Mouse (Mus musculus) 416B (cell line): ENCODE results near the gene Fkbp3.
"Not testable (repeated sequence)": the region's sequence is repeated elsewhere in the genome, so short reads cannot be mapped to it uniquely, and the experiment has no call there.

Experiments used
- DNase-seq: peaks from one replicate; pipeline ENCODE4 v3.0.0; 2011; ENCODE audit warnings: low read depth

The Fkbp3 gene

DNA sequence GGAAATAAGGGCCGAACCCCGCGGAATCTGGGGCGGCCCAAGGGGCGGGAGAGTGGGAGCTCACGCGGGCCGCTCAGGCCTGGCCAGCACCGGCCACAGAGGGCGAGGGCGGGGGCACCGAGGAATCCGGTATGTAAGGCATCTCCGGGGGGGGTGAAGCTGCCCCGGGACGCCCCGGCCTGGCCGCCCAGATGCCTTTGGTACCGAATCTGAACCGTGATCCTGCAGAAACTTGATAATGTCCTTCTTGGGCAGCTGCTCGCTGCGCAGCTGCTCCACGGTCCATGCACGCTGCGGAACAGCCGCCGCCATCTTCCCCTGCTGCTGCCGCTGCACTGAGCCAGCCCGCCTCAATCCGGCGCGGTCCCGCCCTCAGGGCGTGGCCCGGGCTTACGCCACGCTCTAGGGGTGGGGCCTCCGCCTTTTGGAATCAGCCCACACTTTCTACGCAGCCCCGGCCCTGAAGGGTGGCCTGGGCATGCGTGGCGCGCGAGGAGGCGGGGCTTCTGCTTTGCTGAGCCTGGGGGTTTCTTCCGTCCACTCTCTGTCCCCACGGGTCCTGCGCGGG lies at the start of gene Fkbp3:
Gene Fkbp3, minus strand, starts transcription at position 397 of the 568 bp plus-strand sequence.
- DNase-seq, result peak; percentile 94

GRCm38 (mm10) chr12:65119451-65119850 lies 45.6 kb upstream of the Fkbp3 start:
- DNase-seq, result no peak

DNA sequence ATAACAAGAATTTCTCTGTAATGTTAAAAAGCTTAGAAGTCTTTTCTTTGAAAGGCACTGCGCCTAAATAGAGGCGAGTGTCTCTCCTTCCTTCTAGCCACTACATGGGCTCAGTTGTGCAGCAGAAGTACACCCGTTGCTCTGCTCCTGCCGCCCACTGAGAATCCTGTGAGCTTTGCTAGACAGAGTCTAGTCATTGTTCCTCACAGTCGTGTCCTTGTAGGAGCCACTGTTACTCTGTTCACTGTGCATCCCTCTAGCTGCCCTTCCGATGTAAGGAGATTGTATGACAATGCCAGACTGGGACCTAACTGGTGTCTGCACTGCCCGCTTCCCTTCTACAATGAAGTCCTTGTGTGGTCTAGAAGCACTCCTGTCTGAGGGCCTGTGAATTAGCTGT lies 45.2 kb upstream of the Fkbp3 start:
- DNase-seq, result no peak

DNA sequence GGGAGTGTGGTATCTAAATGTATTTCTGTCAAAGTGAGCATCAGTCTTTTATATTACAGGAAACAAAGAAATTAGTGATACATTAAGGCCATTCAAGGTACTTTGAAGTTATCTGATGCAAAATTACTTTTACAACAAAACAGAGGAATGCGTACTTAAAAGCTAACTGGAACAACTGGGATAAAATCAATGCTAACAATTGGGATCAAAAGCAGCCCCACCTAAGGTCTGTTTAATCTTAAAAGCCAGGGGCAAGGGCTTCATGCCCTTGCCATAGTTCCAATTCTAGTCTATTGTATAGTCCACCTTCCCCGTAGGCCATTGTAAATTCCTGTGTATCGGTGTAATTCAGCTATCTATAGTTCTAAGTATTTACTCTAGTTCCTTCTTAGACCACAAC lies 41.2 kb upstream of the Fkbp3 start:
- not testable (repeated sequence) for DNase-seq

GRCm38 (mm10) chr12:65113925-65114324 lies 40.1 kb upstream of the Fkbp3 start:
- DNase-seq, result no peak

DNA sequence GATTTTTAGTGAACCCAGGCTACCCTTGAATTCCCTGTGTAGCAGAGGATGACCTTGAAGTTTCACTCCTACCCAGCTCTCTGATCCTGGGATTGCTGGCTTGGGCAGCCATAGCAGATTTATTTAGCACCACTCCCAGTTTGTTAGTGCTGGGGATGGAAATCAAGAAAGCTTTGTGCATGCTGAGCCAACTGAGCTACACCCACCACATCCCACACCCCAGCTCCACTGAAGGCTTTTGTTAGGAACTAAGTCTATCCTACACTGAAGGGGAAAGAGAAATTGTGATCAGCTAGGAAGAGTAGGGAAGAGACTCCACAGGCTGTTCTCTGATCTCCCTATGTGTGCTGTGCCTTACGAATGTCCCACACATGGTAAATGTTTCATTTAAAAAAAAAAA lies 39.0 kb upstream of the Fkbp3 start:
- no peak for DNase-seq

- peak; percentile 21 for DNase-seq
These were observed 37.7 kb upstream of the Fkbp3 start for GRCm38 (mm10) chr12:65111503-65111902.

- no peak for DNase-seq
These were observed 34.9 kb upstream of the Fkbp3 start for GRCm38 (mm10) chr12:65108746-65109145.

- no peak for DNase-seq
These were observed 3.1 kb upstream of the Fkbp3 start for GRCm38 (mm10) chr12:65076906-65077305.

- DNase-seq, result peak; percentile 43
These were observed 2.0 kb upstream of the Fkbp3 start for GRCm38 (mm10) chr12:65075733-65076310.

GRCm38 (mm10) chr12:65075085-65075732 lies 1.4 kb upstream of the Fkbp3 start, which contains the start of gene Fancm:
Gene Fancm, plus strand, starts transcription at chr12:65075603.
- peak; percentile 92 for DNase-seq

- DNase-seq, result peak; percentile 41
These were observed 844 bp upstream of the Fkbp3 start for GRCm38 (mm10) chr12:65074651-65075050.

DNA sequence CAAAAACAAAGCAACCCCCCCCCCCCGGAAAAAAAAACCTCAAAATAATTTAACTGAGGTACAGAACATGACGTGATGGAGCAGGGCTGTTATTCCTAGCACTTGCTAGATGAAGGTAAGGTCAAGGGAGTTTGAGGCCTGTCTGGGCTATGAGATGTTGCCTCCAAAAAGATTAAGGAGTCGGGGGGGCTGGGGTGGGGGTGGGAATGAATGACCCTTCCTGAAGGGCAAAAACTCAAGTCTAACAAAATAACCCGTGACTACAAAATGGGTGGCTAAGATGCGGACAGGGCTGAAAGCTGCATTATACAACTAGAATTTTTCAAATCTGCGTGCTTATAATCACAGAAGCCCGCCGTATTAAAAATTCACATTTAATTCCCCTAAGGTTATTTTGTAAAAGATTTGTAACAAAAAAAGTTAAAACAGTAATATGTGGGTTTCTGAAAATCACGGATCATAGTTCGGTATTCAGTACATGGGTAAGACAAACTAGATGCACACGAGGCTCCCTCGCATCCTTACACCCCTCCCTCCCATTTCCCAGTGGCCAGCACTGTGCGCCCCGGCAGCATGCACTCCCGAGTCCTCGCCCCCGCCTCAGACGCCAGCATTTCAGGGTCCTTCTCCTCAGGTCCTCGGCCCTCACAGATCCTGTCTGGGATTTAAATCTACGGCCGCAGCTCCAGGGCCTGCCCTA lies 746 bp downstream of the Fkbp3 start:
- DNase-seq, result no peak

- no peak for DNase-seq
These were observed 5.4 kb downstream of the Fkbp3 start for GRCm38 (mm10) chr12:65068409-65068808.

- peak; percentile 75 for DNase-seq
These were observed 7.6 kb downstream of the Fkbp3 start for GRCm38 (mm10) chr12:65066234-65066633.

GRCm38 (mm10) chr12:65065241-65065640 lies 8.6 kb downstream of the Fkbp3 start:
- DNase-seq, result peak; percentile 92

DNA sequence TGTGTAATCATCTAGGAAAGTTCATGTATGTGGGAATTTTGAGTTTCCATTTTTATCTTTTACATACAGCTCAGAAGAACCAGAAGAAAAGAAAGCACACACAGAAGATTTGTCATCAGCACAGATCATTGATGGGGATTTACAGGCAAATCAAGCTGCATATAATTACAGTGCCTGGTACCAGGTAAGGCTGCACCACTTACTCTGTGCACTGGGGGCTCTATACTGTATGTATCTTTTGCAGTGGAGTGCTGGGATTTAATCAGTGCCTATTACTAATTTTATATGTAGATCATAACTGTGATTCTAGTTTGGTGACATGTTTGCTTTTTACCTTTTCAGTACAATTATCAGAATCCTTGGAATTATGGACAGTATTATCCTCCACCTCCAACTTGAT lies 12.7 kb downstream of the Fkbp3 start:
- no peak for DNase-seq

DNA sequence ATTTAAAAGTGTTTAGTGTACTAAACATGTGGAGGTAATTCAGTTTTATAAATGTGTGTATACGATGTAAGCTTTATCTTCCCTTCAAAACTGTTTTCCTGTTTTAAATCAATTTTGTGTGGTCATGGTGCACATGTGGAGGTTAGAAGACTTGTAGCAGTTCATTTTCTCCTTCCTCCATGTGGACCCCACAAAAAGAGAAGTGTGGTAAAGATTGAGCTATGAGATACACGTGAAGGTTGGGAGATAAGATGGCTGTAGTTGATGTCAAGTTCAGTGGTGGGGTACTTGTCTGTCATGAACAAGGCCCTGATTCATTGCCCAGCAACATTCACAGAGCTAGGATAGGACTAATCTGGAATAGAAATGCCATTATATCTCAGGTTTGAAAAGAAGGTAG lies 15.6 kb downstream of the Fkbp3 start:
- peak; percentile 61 for DNase-seq

DNA sequence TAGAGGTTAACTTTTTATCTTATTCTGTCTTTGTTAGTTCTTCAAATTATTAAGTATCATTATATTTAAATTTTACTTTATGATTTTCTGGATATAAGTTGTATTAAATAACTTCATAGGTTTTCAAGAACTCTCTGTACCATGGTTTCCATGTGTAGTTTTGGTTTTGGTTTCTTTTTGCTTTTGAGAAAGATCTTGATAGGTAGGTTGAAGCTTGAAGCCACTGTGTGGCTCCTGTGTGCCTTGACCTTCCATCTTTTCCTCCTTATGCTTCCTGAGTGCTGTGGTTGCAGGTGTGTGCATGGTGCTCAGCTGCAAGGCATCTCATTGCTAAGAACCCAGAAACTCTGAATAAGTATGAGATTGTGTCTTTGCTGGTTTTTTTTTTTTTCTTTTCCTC lies 25.0 kb downstream of the Fkbp3 start:
- peak; percentile 29 for DNase-seq

GRCm38 (mm10) chr12:65037546-65037937 lies 36.3 kb downstream of the Fkbp3 start:
- peak; percentile 93 for DNase-seq

DNA sequence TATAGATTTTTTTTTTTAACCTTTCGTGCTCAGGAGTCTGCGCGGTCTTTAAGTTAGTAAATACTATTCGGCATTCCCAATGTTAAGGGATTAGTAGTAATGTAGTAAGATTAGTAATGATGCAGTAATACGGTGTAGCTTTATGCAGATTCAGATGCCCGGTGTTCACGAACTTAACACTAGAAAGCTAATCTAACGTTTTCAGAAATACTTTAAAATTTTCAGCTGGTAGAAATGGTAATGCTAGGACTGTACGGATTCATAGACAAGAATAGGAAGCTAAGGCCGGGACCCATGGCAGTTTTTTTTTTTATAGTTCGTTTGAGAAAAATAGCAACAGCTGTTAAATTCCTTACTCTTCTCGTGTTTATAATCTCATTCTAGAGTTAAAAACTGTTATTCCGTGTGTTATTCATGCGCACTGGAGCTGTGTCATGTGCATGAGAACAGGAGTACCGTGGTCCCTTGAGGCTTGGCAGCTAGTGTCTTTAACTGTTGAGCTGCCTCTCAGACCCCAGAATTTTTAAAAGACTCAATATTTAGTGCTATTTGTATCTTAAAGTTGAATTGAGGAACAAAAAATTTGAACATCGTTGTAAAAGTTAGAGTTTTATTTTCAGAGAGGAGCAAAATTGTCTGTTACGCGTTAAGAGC lies 36.8 kb downstream of the Fkbp3 start:
- DNase-seq, result peak; percentile 36

DNA sequence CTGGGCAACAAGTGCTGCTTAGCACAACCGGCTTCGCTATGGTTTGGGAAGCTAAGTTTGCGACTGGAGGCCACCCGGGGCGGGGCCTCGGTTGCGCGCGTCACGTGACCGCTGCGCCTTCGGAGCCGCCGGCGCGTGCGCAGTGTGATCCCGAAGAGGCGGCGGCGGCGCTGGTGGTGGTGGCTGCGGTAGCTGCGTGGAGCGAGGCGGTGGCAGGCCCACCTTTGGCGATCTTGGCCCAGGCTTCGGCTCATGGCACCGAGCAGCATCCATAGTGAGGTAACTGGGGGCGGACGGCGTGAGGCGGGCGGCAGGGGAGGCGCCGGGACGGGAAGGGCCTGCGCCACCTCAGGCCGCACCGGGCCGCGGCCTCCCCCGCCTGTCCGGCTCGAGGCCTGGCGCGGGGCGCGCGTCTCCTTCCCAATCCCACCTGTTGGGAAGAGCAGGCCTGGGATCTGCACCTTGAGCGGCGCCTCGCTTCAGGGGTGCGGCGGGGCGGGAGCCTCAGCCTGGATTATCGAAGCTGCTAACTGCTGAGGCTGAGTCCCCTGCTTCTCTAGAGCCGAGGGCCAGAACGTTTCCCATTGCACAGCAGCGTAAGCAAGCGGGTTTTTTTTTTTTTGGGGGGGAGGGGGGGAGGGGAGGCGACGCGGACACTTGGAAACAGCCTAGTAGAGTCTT lies 37.5 kb downstream of the Fkbp3 start, which contains the start of gene Prpf39:
Gene Prpf39, plus strand, starts transcription at position 144 of the 681 bp plus-strand sequence.
- DNase-seq, result peak; percentile 91
